Mouse (Mus musculus): ENCODE results near the gene Mcm2.

DNA sequence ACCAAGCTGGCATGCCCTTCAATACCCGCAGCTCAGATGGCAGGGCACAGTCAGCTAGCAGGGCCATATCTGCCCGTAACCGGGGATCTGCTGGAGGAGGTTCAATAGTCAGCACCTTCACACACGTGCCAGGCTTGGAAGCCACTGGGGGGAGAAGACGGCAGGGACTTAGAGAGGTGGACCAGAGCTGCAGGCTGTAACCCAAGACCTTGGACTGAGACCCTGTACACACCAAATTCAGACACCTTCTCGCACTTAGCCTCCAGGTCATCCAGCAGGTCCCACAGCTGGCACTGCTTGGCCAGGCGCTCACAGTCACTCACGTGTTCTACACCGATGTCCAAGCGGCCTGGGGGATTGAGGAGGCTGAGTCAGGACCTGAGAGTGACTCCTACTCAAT lies 60.0 kb downstream of the Mcm2 start:
- TF ChIP-seq CTCF (IDR thresholded peaks at IDR 0.05; ENCODE audit: low read depth) (no peak), EP300 (IDR thresholded peaks at IDR 0.05; ENCODE audit: low read depth) (no peak)

Data from heart, postnatal 0 days (tissue).